Mouse (Mus musculus) bone marrow, adult 2 months (tissue): ENCODE data around the gene Il10.

ENCODE experiments used
- CTCF ChIP-seq: fragments of 200-500 bp; IDR thresholded peaks from 2 replicates; pipeline ENCODE4 v1.5.1; 2011; ENCODE audit warnings: low read length, control low read depth; ENCODE audit not compliant: control insufficient read depth, insufficient read depth
- POLR2A ChIP-seq: fragments of 200-500 bp; IDR thresholded peaks from 2 replicates; pipeline ENCODE4 v1.6.1; 2011; ENCODE audit warnings: low read depth, mild to moderate bottlenecking, control low read depth, low read length, borderline replicate concordance; ENCODE audit not compliant: control insufficient read depth

DNA sequence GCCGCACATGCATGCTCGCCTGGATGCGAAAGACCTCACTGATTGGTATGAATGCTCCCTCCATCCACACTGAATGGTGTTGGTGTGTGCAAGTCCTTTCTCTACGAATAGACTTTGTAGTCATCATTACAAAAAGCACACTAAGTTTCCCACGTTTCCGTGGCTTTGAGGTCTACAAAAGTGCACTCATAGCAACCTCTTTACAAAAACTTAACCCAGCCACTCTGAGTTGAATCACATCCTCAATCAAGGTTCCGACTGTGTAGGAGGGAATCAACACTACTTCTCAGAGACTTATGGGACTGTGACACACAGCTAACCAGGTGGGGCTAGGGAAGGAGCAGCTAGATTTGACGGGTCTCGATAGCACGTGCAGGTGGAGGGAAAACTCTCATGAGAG lies 23.3 kb upstream of the Il10 start:
- TF ChIP-seq CTCF, result no peak
- no peak for TF ChIP-seq POLR2A
